Mouse (Mus musculus): Measurements from ENCODE around the gene Gm10318. TPM values are rescaled to one million over a fixed set of nuclear protein-coding genes. Genes with fewer than 3 reads are reported as not detected.

Gm10318 gene
- total RNA-seq (2021): not detected

DNA sequence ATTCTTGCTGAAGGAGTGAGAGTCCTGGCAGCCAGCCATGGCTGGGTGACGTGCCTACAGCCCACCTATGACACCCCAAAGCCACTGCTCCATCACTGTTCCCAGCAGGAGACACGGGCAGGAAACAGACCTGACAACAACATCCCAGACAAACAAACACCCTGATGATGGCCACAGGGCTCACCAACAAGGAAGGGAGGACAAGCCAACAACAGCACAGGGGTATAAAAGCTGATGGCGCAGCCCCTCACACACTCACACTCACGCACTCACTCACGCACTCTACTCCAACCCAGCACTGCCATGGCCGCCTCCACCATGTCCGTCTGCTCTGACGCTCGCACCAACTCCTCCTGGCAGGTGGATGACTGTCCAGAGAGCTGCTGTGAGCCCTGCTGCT lies at the start of gene Gm10318:
Gene Gm10318 (plus strand): TSS at position 301 of the 400 bp plus-strand sequence.
- intact Hi-C loops (cut with DNase I): no loop called here
- DNase-seq (ENCODE audit: low spot score in 2 of 2): no peak

DNA sequence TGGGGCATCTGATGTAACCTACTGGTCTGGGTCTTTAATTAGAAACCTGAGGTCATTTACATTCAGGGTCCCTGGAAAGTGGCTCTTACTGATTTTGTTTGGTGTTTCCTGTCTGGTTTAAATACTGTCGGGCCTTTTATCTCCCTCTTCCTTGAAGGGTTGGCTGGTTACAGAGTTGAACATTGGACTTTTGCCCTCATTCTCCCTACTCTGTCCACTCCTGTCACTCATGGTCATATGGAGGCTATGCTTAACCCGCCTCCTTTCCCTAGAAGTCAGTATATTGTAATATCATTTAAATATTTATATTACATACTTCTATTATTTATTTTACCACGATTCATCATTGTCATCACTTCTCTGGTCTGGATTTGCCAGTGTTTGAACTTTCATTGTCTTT lies 48.6 kb upstream of the Gm10318 start:
- intact Hi-C loops (cut with DNase I): no loop called here

DNA sequence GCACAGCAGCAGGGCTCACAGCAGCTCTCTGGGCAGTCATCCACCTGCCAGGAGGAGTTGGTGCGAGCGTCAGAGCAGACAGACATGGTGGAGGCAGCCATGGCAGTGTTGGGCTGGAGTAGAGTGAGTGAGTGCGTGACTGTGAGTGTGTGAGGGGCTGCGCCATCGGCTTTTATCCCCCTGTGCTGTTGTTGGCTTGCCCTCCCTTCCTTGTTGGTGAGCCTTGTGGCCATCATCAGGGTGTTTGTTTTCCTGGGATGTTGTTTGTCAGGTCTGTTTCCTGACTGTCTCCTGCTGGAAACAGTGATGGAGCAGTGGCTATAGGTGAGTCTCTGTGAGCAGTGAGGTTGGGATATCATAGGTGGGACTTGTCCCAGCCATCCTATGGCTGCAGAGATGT lies 40.9 kb upstream of the Gm10318 start, which contains the start of gene Gm9507:
Gene Gm9507 (minus strand): TSS at position 101 of the 400 bp plus-strand sequence.
- intact Hi-C loops (cut with DNase I): no loop called here
- no peak for DNase-seq (ENCODE audit: low spot score in 2 of 2)

More for the DNA sequence above, 48.6 kb upstream of the Gm10318 start:
- no peak for DNase-seq (ENCODE audit: low spot score in 2 of 2)

DNA sequence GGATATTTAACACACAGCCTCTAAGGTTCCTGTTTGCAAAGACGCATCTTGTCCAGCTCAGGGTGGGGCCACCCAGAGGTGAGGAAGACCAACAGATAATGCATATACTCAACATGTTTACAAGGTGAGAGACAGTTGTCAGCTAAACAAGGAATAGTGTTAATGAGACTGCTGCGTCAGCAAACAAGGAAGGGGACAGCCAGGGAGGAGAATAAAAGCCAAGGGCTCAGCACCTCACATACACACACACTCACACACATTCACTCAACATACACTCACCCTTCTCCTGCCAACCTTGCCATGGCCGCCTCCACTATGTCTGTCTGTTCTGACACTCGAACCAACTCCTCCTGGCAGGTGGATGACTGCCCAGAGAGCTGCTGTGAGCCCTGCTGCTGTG lies 38.3 kb upstream of the Gm10318 start, which contains the start of gene Gm2696:
Gene Gm2696 (plus strand): TSS at position 301 of the 400 bp plus-strand sequence.
- no peak for DNase-seq (ENCODE audit: low spot score in 2 of 2)
- intact Hi-C loops (cut with DNase I): no loop called here

DNA sequence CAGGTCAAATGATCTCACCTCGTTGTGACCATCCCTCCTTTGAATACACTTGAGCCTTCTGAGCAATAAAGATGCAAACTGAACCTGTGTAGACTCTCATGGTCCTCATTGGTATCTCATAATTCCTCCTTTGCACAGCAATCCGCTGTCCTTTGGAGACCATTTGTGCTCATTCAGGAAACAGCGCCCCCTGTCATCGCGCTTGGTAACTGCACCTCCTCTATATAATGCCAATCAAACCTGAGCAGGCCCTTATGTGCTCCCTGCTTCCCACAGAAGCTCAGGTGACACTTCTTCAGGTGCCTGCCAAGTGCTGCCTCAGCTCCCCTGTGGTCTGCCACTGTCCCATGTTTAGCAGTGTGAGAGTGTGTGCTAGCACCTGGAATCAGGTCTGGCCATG lies 37.1 kb upstream of the Gm10318 start:
- DNase-seq (ENCODE audit: low spot score in 2 of 2): no peak
- intact Hi-C loops (cut with DNase I): no loop called here

DNA sequence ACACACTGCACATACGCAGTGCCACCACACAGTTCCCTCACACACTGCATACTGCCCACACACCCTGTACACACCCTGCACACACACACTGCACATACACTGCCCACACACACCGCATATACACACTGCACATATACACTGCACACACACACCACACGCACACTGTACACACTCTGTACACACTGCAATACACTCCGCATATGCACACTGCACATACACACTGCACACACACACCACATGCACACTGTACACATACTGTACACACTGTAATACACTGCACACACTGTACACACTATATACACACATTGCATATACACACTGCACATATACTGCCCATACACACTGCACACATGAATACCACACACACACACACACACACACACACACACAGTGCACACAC lies 34.1 kb upstream of the Gm10318 start:
- intact Hi-C loops (cut with DNase I): no loop called here
- DNase-seq (ENCODE audit: low spot score in 2 of 2): no peak

DNA sequence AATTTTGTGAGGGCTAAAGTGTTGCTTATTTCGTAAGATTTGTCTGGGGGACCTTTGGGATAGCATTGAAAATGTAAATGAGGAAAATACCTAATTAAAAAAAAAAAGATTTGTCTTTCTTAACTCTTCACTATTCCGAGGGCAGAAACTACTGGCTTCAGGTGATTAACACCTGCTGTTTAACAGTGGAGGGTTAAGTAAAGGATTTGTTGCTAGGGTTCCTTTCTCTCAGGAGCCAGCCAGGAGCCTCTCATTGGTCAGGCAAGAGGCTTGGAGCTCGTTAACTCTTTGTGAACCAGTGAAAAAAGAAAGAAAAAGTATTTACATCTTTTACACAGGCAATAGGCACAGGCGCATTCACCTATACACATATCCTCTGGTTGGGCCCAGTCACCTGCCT lies 33.5 kb upstream of the Gm10318 start:
- no peak for DNase-seq (ENCODE audit: low spot score in 2 of 2)
- intact Hi-C loops (cut with DNase I): no loop called here

DNA sequence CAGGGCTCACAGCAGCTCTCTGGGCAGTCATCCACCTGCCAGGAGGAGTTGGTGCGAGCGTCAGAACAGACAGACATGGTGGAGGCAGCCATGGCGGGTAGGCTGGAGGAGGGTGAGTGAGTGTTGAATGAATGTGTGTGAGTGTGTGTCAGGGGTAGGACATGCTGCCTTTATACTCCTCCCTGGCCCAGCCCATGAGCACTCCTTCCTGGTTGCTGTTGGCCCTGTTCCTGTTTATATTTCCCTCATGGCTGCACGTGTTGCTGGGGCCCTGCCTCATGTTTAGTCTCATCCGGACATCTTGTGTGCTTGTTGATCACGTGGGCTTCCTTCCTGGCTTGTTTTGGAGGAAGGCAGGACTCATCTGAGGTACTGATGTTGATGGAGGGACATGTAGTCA lies 25.7 kb upstream of the Gm10318 start, which contains the start of gene Krtap10-4:
Gene Krtap10-4 (minus strand): TSS at position 145 of the 400 bp plus-strand sequence.
- intact Hi-C loops (cut with DNase I): no loop called here
- no peak for DNase-seq (ENCODE audit: low spot score in 2 of 2)

DNA sequence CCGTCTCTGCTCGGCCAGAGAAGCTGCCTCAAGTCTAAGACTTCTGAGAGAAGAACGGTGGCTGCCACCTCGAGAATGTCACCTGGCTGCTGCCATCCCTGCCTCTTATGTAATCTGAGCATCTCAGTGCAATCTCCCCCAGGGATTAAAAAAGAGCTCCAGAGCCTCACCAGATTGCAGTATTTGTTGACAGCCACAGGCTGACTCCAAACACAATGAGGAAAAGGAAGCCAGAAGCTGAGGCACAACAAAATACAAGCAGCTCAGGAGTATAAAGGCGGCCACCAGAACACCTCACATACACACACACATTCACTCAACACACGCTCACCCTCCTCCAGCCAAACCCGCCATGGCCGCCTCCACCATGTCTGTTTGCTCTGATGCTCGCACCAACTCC lies 17.0 kb upstream of the Gm10318 start, which contains the start of gene Krtap10-10:
Gene Krtap10-10 (plus strand): TSS at position 301 of the 400 bp plus-strand sequence.
- intact Hi-C loops (cut with DNase I): no loop called here
- peak in 1 of 2 experiments; percentile 37 for DNase-seq (ENCODE audit: low spot score in 2 of 2)

DNA sequence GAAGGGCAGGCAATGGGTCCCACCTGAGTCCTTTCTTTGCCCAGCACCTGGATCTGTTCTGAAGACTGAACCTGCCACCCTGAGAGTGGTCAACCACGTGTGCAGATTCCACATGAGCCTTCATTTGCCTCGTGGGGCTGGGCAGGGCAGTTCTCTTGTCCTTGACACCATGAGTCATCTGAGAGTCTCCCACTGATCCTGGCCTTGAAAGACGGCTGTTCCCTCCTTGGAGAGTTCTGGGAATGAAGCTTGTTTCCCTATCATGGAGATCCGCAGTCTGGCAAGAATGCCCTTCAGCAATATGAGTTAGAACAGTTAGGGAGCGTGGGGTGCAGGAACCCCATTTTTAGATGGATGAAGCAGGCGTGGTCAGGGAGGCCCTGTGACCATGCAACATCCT lies 13.7 kb upstream of the Gm10318 start:
- intact Hi-C loops (cut with DNase I): no loop called here
- no peak for DNase-seq (ENCODE audit: low spot score in 2 of 2)

DNA sequence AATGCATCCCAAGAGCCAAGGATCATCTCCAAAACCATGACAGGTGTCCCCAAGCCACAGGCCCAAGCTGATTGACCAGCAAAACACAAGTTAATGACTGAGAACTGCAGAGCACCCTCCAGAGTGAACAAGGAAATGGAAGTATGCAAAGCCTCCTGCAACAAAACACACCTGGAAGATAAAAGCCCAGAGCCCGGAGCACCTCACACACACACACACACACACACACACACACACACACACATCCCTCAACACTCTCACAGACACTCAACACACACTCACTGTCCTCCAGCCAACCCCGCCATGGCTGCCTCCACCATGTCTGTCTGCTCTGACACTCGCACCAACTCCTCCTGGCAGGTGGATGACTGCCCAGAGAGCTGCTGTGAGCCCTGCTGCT lies 6.2 kb upstream of the Gm10318 start, which contains the start of gene Gm36176:
Gene Gm36176 (plus strand): TSS at position 301 of the 400 bp plus-strand sequence.
- DNase-seq (ENCODE audit: low spot score in 2 of 2): no peak
- intact Hi-C loops (cut with DNase I): no loop called here

DNA sequence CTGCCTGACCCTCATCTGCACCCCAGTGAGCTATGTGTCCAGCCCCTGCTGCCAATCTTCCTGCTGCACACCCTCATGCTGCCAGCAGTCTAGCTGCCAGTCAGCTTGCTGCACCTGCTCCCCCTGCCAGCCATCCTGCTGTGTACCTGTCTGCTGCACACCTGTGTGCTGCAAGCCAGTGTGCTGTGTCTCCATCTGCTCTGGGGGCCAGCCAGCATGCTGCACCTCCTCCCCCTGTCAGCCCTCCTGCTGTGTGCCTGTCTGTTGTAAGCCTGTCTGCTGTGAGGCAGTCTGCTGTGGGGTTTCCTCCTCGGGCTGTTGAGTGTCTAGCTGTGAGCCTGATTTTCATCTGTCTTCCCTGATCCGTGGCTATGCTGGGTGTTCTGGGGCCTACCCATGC lies 5.7 kb upstream of the Gm10318 start:
- DNase-seq (ENCODE audit: low spot score in 2 of 2): no peak
- intact Hi-C loops (cut with DNase I): no loop called here

DNA sequence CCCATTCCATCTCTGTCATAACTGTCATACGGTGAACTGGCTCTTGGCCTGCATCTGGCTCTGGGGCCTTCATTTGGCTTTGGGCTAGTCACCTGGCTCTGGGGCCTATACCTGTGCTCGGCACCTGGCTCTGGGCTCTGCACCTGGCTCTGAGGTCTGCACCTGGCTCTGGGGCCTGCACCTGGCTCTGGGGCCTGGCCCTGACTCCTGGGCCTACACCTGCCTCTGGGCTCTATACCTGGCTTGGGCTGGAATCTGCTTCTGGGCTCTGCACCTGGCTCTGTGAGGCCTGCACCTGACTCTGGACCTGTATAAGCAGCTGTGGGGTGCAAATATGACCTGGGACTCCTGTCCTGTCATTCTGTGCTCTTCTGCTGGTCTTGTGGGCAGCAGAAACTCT lies 5.1 kb upstream of the Gm10318 start:
- DNase-seq (ENCODE audit: low spot score in 2 of 2): no peak
- intact Hi-C loops (cut with DNase I): no loop called here

DNA sequence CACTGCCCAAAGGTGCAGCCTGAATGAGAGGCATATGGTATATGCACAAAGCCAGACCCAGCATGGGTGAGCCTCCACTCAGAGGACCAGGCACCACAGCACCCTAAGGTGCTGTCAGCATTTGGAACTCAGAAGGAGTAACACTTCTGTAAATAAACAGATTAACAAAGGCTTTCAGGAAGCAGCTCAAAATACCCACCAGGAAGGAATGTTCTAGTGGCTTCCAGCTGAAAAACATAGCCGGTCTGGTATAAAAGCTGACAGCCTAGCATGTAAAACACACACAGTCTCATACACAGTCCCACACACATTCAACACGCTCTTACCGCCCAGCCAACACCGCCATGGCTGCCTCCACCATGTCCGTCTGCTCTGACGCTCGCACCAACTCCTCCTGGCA lies 9.0 kb downstream of the Gm10318 start, which contains the start of gene Gm3285:
Gene Gm3285 (plus strand): TSS at position 301 of the 400 bp plus-strand sequence.
- DNase-seq (ENCODE audit: low spot score in 2 of 2): no peak
- intact Hi-C loops (cut with DNase I): no loop called here

DNA sequence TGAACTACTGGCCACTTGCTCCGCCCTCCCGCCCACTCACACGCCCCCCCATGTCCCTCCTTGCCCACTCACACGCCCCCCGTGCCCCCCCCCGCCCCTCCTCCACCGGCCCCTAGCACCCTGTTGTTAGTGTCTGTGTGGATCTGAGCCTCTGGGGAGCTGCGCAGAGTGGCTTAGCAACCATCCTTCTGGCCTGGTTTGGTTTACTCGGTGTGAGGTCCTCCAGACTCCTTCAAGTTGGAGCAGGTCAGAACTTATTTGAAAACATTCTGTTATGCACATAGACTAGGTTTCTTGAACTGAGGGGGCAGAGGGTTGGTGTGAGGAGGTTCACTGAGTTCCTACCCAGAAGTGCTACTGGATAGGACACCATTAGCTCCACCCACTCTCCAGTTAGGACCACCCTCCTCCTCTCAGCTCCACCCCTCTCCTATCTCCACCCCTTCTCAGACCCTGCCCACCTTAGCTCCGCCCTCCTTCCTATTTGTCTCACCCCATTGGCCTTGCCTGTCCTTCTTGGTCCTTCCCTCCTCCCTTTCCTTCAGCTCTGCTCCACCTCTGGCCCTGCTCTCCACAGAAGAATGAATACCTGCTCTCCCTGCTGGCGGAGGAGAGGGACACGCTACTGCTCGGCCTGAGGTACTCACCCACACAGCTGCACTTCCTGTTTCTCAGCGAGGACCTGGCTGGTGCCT lies 11.6 kb downstream of the Gm10318 start:
- DNase-seq (ENCODE audit: low spot score in 2 of 2): no peak
- intact Hi-C loops (cut with DNase I): no loop called here

DNA sequence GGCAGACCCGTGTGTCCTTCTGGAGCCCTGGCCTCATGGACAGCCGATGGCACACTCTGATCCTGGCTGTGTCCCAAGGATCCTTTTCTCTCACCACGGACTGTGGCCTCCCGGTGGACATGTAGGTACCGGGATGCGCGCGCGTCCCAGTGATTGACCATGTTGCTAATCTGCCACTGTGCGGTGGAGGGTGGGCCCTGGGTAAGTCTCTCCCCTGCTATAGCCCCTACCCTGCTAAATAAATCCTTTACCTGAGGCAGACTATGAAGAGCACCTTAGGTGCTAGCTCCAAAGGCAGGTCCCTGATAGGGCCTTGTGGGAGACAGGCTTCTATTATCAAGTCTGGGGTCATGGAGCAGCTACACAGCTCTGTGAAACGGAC lies 12.1 kb downstream of the Gm10318 start:
- intact Hi-C loops (cut with DNase I): no loop called here

DNA sequence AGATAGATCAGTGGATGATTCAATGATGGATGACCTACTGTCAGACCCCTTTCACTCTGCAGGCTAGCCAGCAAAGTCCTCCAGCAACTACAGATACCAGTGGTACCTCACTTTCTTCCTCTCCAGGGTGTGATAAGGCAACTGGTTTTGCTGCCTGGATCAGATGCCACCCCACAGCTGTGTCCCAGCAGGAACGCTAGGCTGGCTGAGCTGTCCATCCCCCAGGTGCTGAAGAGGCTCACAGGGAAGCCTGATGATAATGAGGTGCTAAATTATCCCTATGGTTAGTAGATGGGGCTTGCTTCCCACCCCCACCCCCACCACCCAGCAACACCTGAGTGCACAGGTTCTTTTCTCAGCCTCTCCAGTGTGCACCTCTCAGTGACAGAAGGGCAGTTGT lies 14.9 kb downstream of the Gm10318 start:
- intact Hi-C loops (cut with DNase I): no loop called here
- DNase-seq (ENCODE audit: low spot score in 2 of 2): no peak

More for the DNA sequence above, 12.1 kb downstream of the Gm10318 start:
- no peak for DNase-seq (ENCODE audit: low spot score in 2 of 2)

DNA sequence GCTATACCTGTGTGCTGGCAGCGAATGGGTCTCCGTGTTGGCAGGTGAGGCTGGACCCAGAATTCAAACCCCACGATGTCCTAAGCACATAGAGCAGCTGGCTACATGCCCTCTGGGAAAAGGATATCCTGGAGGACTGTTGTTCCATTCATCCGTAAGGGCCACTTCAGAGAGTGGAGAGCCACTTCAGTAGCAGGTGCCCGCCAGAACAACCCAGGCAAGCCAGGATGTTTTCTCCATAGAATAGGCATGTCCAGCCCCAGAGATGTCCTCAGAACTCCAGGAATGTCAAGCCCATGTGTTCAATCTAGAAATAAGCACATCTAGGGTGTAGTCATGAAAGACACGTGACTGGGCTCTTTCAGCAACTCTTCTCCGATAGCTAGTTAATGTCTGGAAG lies 17.0 kb downstream of the Gm10318 start:
- intact Hi-C loops (cut with DNase I): no loop called here
- DNase-seq (ENCODE audit: low spot score in 2 of 2): no peak

DNA sequence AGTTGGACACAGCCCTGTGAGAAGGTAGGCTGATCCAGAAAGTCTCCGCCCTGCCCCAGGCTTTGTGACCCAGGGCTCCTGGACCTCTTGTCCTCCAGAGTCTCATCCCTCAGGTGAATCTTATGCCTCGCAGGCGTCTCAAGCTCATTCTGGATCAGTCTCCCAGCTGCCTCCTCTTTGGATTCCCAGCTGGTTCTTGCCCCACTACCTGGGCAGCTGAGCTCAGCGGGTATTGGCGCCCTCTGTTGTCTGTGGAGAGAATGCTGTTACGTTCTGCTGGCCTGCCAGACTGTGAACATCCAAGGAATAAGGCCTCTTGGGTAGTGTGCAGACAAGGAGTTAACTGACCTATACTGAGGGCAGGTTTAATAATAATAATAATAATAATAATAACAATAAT lies 26.3 kb downstream of the Gm10318 start:
- intact Hi-C loops (cut with DNase I): loop anchor here (2.0 to 5.0 kb wide), 3 partner anchors 152 to 362 kb away; partner anchors contain the start of genes Fam207a and Gm10100

DNA sequence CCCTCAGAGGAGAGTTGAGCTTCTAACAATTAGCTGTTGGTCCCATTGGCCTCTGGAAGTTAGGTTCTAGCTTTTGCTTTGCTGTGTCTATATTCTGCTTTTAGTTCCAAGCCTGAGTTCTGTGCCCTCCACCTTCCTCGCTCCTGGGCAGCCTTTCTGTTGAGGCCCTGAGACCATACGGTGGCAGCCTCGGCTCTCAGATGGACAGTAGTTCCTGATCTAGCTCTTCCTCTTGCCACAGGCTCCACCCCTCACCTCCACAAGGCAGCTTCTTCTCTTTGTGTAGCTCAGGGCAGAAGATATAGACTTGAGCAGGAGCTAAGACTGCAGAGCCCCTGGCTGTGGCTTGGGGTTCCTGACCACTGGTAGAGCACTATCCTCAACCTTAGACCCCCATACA lies 27.6 kb downstream of the Gm10318 start:
- no peak for DNase-seq (ENCODE audit: low spot score in 2 of 2)
- intact Hi-C loops (cut with DNase I): no loop called here

More for the DNA sequence above, 26.3 kb downstream of the Gm10318 start:
- DNase-seq (ENCODE audit: low spot score in 2 of 2): peak; percentile 42 to 55

DNA sequence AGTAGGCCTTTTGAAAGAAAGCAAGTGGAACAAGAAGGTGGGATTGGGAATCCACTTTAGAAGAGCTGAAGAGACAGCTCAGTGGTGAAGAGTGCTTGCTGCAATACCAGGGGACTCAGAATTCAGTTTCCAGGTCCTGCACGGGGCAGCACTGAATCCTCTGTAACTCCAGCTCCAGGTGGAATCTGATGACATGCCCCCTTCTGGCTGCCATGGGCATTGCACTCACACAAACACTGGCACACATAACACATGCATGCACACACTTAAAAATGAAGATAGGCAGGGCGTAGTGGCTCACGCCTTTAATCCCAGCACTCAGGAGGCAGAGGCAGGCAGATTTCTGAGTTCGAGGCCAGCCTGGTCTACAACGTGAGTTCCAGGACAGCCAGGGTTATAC lies 29.9 kb downstream of the Gm10318 start:
- intact Hi-C loops (cut with DNase I): no loop called here
- DNase-seq (ENCODE audit: low spot score in 2 of 2): no peak

All from left cerebral cortex, postnatal 25 days (tissue).